Mouse (Mus musculus) cerebellum, adult 18-20 months (tissue): ENCODE measurements around the gene Tmem82.

Experiments used
- DNase-seq, 2 experiments: peaks; one replicate each; pipeline ENCODE4 v3.0.0; 2021

Tmem82 gene

GRCm38 (mm10) chr4:141639474-141639873, 21.0 kb upstream of the Tmem82 start:
- DNase-seq, result no peak

- DNase-seq, result peak in 1 of 2 experiments; percentile 53
Observed at GRCm38 (mm10) chr4:141636693-141637092, 18.3 kb upstream of the Tmem82 start.

- DNase-seq, result no peak
Observed at GRCm38 (mm10) chr4:141635991-141636390, 17.6 kb upstream of the Tmem82 start.

GRCm38 (mm10) chr4:141632111-141632873, 13.9 kb upstream of the Tmem82 start:
- DNase-seq, result no peak

- no peak for DNase-seq
Observed at GRCm38 (mm10) chr4:141631250-141631649, 12.8 kb upstream of the Tmem82 start.

GRCm38 (mm10) chr4:141630021-141630420, 11.6 kb upstream of the Tmem82 start:
- DNase-seq, result no peak

GRCm38 (mm10) chr4:141628661-141629060, 10.2 kb upstream of the Tmem82 start:
- DNase-seq, result no peak

GRCm38 (mm10) chr4:141627502-141627901, 9.1 kb upstream of the Tmem82 start:
- no peak for DNase-seq

GRCm38 (mm10) chr4:141625774-141626550, 7.5 kb upstream of the Tmem82 start:
- DNase-seq, result no peak

- DNase-seq, result no peak
Observed at GRCm38 (mm10) chr4:141624983-141625773, 6.7 kb upstream of the Tmem82 start.

- DNase-seq, result no peak
Observed at GRCm38 (mm10) chr4:141624134-141624533, 5.7 kb upstream of the Tmem82 start.

GRCm38 (mm10) chr4:141623666-141624065, 5.2 kb upstream of the Tmem82 start, which contains the start of gene Slc25a34:
TSS of gene Slc25a34 (minus strand) at chr4:141623821.
- no peak for DNase-seq

- DNase-seq, result no peak
Observed at GRCm38 (mm10) chr4:141623037-141623436, 4.6 kb upstream of the Tmem82 start.

- no peak for DNase-seq
Observed at GRCm38 (mm10) chr4:141622580-141622979, 4.1 kb upstream of the Tmem82 start.

GRCm38 (mm10) chr4:141622091-141622490, 3.7 kb upstream of the Tmem82 start:
- no peak for DNase-seq

GRCm38 (mm10) chr4:141621297-141621696, 2.9 kb upstream of the Tmem82 start:
- no peak for DNase-seq

GRCm38 (mm10) chr4:141619299-141619883, 958 bp upstream of the Tmem82 start:
- no peak for DNase-seq

- no peak for DNase-seq
Observed at GRCm38 (mm10) chr4:141617863-141618564, 419 bp downstream of the Tmem82 start.

- DNase-seq, result peak; percentile 43 to 46
Observed at GRCm38 (mm10) chr4:141617299-141617698, 1.1 kb downstream of the Tmem82 start.

GRCm38 (mm10) chr4:141616811-141617210, 1.6 kb downstream of the Tmem82 start:
- DNase-seq, result no peak

GRCm38 (mm10) chr4:141614946-141615345, 3.5 kb downstream of the Tmem82 start:
- no peak for DNase-seq

- no peak for DNase-seq
Observed at GRCm38 (mm10) chr4:141609538-141609937, 8.9 kb downstream of the Tmem82 start.
